Mouse (Mus musculus): Measurements from ENCODE around the gene Mylpf. TPM values are rescaled to one million over a fixed set of nuclear protein-coding genes. Genes with fewer than 3 reads are reported as not detected.
A peak's percentile ranks its signal among the peaks of the same experiment; 100 is the strongest.

The Mylpf gene
- polyA plus RNA-seq (2012), result 1.2 and 4.3 TPM in 2 replicates

- no peak for TF ChIP-seq GATA1 (IDR thresholded peaks at IDR 0.05; ENCODE audit: low read length)
Measured at GRCm38 (mm10) chr7:127208553-127209438, at the start of gene Mylpf. Mylpf (plus strand) TSS chr7:127208890.

GRCm38 (mm10) chr7:127162546-127162945 is 46.1 kb upstream of the Mylpf start:
- no peak for TF ChIP-seq GATA1 (IDR thresholded peaks at IDR 0.05; ENCODE audit: low read length)

GRCm38 (mm10) chr7:127164002-127164401 is 44.7 kb upstream of the Mylpf start:
- TF ChIP-seq GATA1 (IDR thresholded peaks at IDR 0.05; ENCODE audit: low read length), result no peak

GRCm38 (mm10) chr7:127165607-127166493 is 42.8 kb upstream of the Mylpf start:
- no peak for TF ChIP-seq GATA1 (IDR thresholded peaks at IDR 0.05; ENCODE audit: low read length)

GRCm38 (mm10) chr7:127166501-127166900 is 42.2 kb upstream of the Mylpf start:
- no peak for TF ChIP-seq GATA1 (IDR thresholded peaks at IDR 0.05; ENCODE audit: low read length)

- TF ChIP-seq GATA1 (IDR thresholded peaks at IDR 0.05; ENCODE audit: low read length), result no peak
Measured at GRCm38 (mm10) chr7:127176937-127177336, 31.8 kb upstream of the Mylpf start.

- no peak for TF ChIP-seq GATA1 (IDR thresholded peaks at IDR 0.05; ENCODE audit: low read length)
Measured at GRCm38 (mm10) chr7:127180783-127181182, 27.9 kb upstream of the Mylpf start.

- peak; percentile 98 for TF ChIP-seq GATA1 (IDR thresholded peaks at IDR 0.05; ENCODE audit: low read length)
Measured at GRCm38 (mm10) chr7:127183345-127183744, 25.3 kb upstream of the Mylpf start.

GRCm38 (mm10) chr7:127183828-127184227 is 24.9 kb upstream of the Mylpf start:
- no peak for TF ChIP-seq GATA1 (IDR thresholded peaks at IDR 0.05; ENCODE audit: low read length)

- TF ChIP-seq GATA1 (IDR thresholded peaks at IDR 0.05; ENCODE audit: low read length), result no peak
Measured at GRCm38 (mm10) chr7:127184720-127185119, 24.0 kb upstream of the Mylpf start.

GRCm38 (mm10) chr7:127185601-127186000 is 23.1 kb upstream of the Mylpf start:
- no peak for TF ChIP-seq GATA1 (IDR thresholded peaks at IDR 0.05; ENCODE audit: low read length)

GRCm38 (mm10) chr7:127187351-127187750 is 21.3 kb upstream of the Mylpf start:
- no peak for TF ChIP-seq GATA1 (IDR thresholded peaks at IDR 0.05; ENCODE audit: low read length)

- no peak for TF ChIP-seq GATA1 (IDR thresholded peaks at IDR 0.05; ENCODE audit: low read length)
Measured at GRCm38 (mm10) chr7:127188305-127189276, 20.1 kb upstream of the Mylpf start.

GRCm38 (mm10) chr7:127190672-127191071 is 18.0 kb upstream of the Mylpf start:
- no peak for TF ChIP-seq GATA1 (IDR thresholded peaks at IDR 0.05; ENCODE audit: low read length)

GRCm38 (mm10) chr7:127192989-127193388 is 15.7 kb upstream of the Mylpf start:
- no peak for TF ChIP-seq GATA1 (IDR thresholded peaks at IDR 0.05; ENCODE audit: low read length)
